Mouse (Mus musculus) ES-E14 (cell line): ENCODE measurements around the gene Mad1l1. TPM values are rescaled to one million over a fixed set of nuclear protein-coding genes. Genes with fewer than 3 reads are reported as not detected.

Experiments used
- DNase-seq: peaks from one replicate; pipeline ENCODE4 v3.0.0-alpha.2; 2013; ENCODE audit warnings: low read depth, low spot score
- H3K27ac ChIP-seq: 2 replicates; pipeline ENCODE4 v1.5.1; 2012; ENCODE audit warnings: low read depth, mild to moderate bottlenecking, low read length, moderate library complexity, mixed read lengths; ENCODE audit not compliant: poor library complexity, insufficient read depth, severe bottlenecking
- H3K36me3 ChIP-seq: 2 replicates; pipeline ENCODE4 v1.6.1; 2012; ENCODE audit warnings: mild to moderate bottlenecking, low read length, moderate library complexity, mixed read lengths; ENCODE audit not compliant: control insufficient read depth, poor library complexity, insufficient read depth, severe bottlenecking
- H3K4me1 ChIP-seq, 2 experiments: fragments of 150-350 bp in 1 of 2; sonication (generic) in 1 of 2; 2 replicates each; pipeline ENCODE4 v1.6.1; 2012; ENCODE audit warnings: low read length in 2 of 2, mild to moderate bottlenecking in 1 of 2, mixed read lengths in 1 of 2; ENCODE audit not compliant: control insufficient read depth in 2 of 2, insufficient read depth in 2 of 2, poor library complexity in 1 of 2
- H3K4me3 ChIP-seq, 2 experiments: fragments of 150-350 bp in 1 of 2; sonication (generic) in 1 of 2; 2 replicates each; pipeline ENCODE4 v1.5.1; 2012; ENCODE audit warnings: low read length in 2 of 2, low read depth in 1 of 2, mild to moderate bottlenecking in 1 of 2, mixed read lengths in 1 of 2; ENCODE audit not compliant: insufficient read depth in 1 of 2, poor library complexity in 1 of 2, severe bottlenecking in 1 of 2
- H3K9ac ChIP-seq: 2 replicates; pipeline ENCODE4 v1.6.1; 2012; ENCODE audit warnings: low read depth, mild to moderate bottlenecking, low read length, mixed read lengths; ENCODE audit not compliant: poor library complexity, insufficient read depth, severe bottlenecking
- H3K9me3 ChIP-seq: fragments of 150-350 bp; sonication (generic); 2 replicates; pipeline ENCODE4 v1.6.1; 2012; ENCODE audit warnings: low read depth, mild to moderate bottlenecking, low read length; ENCODE audit not compliant: control insufficient read depth, insufficient read depth
- CHD2 ChIP-seq: IDR thresholded peaks from 2 replicates; pipeline ENCODE4 v1.6.1; 2014; ENCODE audit warnings: mild to moderate bottlenecking, low read depth, low read length, inconsistent platforms
- HCFC1 ChIP-seq: IDR thresholded peaks from 2 replicates; pipeline ENCODE4 v1.6.1; 2012; ENCODE audit warnings: low read length, inconsistent platforms, borderline replicate concordance; ENCODE audit not compliant: insufficient read depth
- MAFK ChIP-seq: IDR thresholded peaks from 2 replicates; pipeline ENCODE4 v1.6.1; 2014; ENCODE audit warnings: mild to moderate bottlenecking, low read depth, low read length, inconsistent platforms; ENCODE audit not compliant: insufficient read depth
- ZC3H11A ChIP-seq: IDR thresholded peaks from 2 replicates; pipeline ENCODE4 v1.6.1; 2012; ENCODE audit warnings: low read depth, mild to moderate bottlenecking, inconsistent platforms, low read length, borderline replicate concordance
- ZNF384 ChIP-seq: IDR thresholded peaks from 2 replicates; pipeline ENCODE4 v1.6.1; 2012; ENCODE audit warnings: low read depth, low read length, inconsistent platforms
- in situ Hi-C, 2 experiments: fragments of 600-800 bp; cut with MboI; formaldehyde crosslinking; loops; one replicate each; pipeline ENCODE4 v1.15.1; 2025; ENCODE audit warnings: low sequenced_read_pairs in 2 of 2, inconsistent platforms in 1 of 2; ENCODE audit not compliant: unreplicated experiment in 2 of 2
- total RNA-seq: library from RNA; depleted of rRNA; stranded (reverse); fragments of 300-350 nt; gene quantifications from 2 replicates; pipeline ENCODE4 v1.2.3, GENCODE M21; 2012

Mad1l1 gene
- total RNA-seq, 1 experiment, result 47.2 TPM

GRCm38 (mm10) chr5:140095203-140095602, 226.1 kb downstream of the Mad1l1 start:
- in situ Hi-C loops, result no loop called here
- Histone ChIP-seq H3K36me3 (peaks cover 2% of the 10 kb centered on the region; the same call in 1 of the 2 replicates), H3K4me3 (no peak overlapping the region), H3K4me1 (no peaks in the 10 kb centered on the region), H3K9ac (no peak overlapping the region), H3K9me3 (no peaks in the 10 kb centered on the region), H3K27ac (no peak overlapping the region)
- no peak for DNase-seq
- TF ChIP-seq ZNF384, result no peak
- no peak for TF ChIP-seq HCFC1
- no peak for TF ChIP-seq ZC3H11A
- TF ChIP-seq MAFK, result no peak
- TF ChIP-seq CHD2, result no peak

DNA sequence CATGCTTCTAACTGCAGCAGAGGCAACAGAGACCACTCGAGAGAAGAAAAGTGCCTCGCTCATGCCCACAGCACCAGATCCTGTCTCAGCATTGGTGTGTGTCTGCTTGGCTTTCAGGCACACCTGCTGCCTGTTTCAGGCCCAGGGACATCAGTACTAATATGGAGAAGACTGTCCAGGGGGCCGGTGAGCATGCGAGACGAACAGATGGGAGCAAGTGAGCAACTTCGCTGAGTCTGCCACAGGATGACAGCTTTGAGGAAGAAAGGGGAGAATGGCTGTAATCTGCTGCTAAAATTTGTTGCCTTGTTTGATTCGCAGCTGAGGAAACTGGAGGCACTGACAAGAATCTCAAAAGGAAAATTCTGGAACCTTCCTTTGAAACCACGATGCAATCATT, 227.9 kb downstream of the Mad1l1 start:
- H3K27ac ChIP-seq, result no peak overlapping the region
- TF ChIP-seq ZNF384, result no peak
- TF ChIP-seq ZC3H11A, result no peak
- no peak for TF ChIP-seq MAFK
- TF ChIP-seq HCFC1, result no peak
- TF ChIP-seq CHD2, result no peak
- no peak overlapping the region for H3K4me3 ChIP-seq
- peaks cover 8% of the 10 kb centered on the region for H3K36me3 ChIP-seq
- in situ Hi-C loops, result no loop called here
- H3K9ac ChIP-seq, result no peak overlapping the region
- no peaks in the 10 kb centered on the region for H3K9me3 ChIP-seq
- H3K4me1 ChIP-seq, result no peaks in the 10 kb centered on the region
- no peak for DNase-seq

- no peaks in the 10 kb centered on the region for H3K4me1 ChIP-seq
- no peak overlapping the region for H3K4me3 ChIP-seq
- DNase-seq, result no peak
- H3K36me3 ChIP-seq, result peaks cover 13% of the 10 kb centered on the region
- in situ Hi-C loops, result no loop called here
- no peak for TF ChIP-seq MAFK
- no peaks in the 10 kb centered on the region for H3K9me3 ChIP-seq
- H3K9ac ChIP-seq, result no peak overlapping the region
- no peak overlapping the region for H3K27ac ChIP-seq
Observed at GRCm38 (mm10) chr5:140091601-140092000, 229.8 kb downstream of the Mad1l1 start.

GRCm38 (mm10) chr5:140089263-140089662, 232.1 kb downstream of the Mad1l1 start:
- TF ChIP-seq CHD2, result no peak
- no peak for TF ChIP-seq ZC3H11A
- TF ChIP-seq MAFK, result no peak
- no peak for TF ChIP-seq ZNF384
- TF ChIP-seq HCFC1, result no peak
- peaks cover 20% of the 10 kb centered on the region for H3K36me3 ChIP-seq
- H3K9ac ChIP-seq, result no peak overlapping the region
- no peaks in the 10 kb centered on the region for H3K9me3 ChIP-seq
- in situ Hi-C loops, result no loop called here
- no peak overlapping the region for H3K27ac ChIP-seq
- no peak for DNase-seq
- no peaks in the 10 kb centered on the region for H3K4me1 ChIP-seq
- no peak overlapping the region for H3K4me3 ChIP-seq

DNA sequence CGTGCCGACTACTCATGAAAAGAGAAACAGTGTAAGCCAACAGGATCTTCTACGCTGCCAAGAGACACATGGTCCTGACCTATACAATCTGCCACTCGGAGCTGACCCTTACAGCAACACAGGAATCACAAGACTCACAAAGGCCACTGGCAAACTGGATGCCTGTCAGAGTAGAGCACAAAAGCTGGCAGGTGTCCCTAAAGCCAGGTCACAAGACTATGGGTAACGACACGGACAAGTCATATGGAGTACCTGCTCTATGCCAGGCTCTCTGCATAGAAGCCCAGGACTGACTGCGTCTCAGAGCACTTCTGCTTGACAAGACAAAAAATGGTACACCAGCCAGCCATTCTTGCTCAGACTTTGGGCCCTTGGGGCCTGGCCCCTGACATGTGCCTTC, 234.1 kb downstream of the Mad1l1 start:
- TF ChIP-seq HCFC1 (no peak), CHD2 (no peak), ZNF384 (no peak), MAFK (no peak), ZC3H11A (no peak)
- no peaks in the 10 kb centered on the region for H3K9me3 ChIP-seq
- H3K27ac ChIP-seq, result no peak overlapping the region
- in situ Hi-C loops, result no loop called here
- H3K4me1 ChIP-seq, result peaks cover 0 to 10% of the 10 kb centered on the region in 2 experiments; a peak in 2 of 4 replicates
- no peak for DNase-seq
- no peak overlapping the region for H3K4me3 ChIP-seq
- no peak overlapping the region for H3K9ac ChIP-seq
- peaks cover 18% of the 10 kb centered on the region for H3K36me3 ChIP-seq
